Mouse (Mus musculus) neural tube, embryonic 10.5 days (tissue): ENCODE data around the gene Gm13090.

Experiments
- DNase-seq: peaks from one replicate; pipeline ENCODE4 v3.0.0-alpha.2; 2017; ENCODE audit warnings: low spot score; ENCODE audit errors: extremely low spot score

Gm13090 gene

GRCm38 (mm10) chr4:151096334-151097103 is 7.1 kb downstream of the Gm13090 start:
- DNase-seq, result no peak

DNA sequence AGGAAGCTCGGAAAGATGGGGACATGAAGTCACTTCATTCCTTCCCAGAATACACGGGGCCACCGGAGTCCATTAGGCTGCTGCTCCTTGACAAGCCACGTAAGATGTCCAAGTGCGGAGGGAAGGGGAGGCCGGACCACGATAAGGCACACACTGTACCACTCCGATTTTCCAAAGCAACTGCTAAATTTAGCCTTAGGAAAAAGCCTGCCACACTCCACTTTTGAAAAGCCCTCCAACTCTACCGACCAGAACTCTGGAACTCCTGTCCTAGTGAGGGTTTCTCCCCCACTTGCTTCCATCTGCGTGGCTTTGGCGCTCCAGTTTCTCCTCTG is 7.7 kb downstream of the Gm13090 start:
- DNase-seq, result no peak

DNA sequence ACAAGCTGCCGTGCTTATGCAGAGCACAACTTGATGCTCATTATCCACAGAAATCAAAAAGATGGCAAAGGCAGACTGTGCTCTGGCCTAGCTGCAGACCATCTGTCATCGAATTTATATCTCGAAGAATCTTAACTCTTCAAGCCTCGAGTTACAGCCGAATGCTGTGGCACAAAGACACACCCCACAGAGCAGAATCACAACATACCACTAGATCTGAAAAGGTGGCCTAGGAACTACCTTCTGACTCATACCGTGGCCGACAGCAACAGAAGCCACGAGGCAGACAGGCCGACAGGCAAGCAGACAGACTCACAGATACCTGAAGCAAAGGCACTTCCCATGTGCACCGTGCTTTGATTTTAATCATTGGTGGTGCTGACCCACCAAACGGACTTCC is 14.3 kb downstream of the Gm13090 start:
- DNase-seq, result no peak

DNA sequence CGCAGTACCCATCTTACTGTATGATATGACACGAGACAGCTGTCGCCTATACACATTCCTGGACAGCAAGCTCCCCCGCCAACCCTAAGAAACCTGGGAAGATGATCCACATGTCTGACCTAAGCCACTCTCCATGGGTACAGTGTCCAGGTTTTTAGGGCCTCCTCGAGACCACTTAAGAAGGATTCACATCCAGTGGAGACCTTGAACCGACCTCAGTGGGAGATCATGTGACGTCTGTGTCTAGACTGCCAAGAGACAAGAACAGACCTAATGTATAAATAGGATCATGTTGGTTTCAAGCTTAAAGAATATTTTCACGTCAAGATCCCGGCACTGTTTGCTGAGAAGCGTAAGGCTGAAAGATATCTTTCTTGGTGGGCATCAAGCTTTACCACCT is 14.8 kb downstream of the Gm13090 start:
- DNase-seq, result no peak

DNA sequence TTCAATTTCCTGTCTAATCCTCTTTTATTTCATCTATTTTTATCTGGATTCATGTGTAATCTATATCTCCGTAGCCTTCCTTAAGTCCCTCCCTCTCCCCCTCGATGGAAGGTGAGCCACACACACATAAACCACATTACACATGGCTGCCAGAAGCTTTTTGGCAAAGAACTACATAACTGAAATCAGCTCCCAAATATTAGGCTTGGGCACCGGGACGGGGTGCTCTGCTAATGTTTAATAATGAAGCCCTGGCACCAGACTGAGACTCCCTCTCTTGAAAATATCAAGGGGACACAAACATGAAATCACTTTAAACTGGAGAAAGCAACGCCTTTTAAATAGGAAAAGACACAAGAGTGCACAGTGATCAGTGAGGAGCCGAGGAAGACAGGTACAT is 16.5 kb downstream of the Gm13090 start:
- DNase-seq, result no peak

GRCm38 (mm10) chr4:151106468-151106867 is 17.1 kb downstream of the Gm13090 start:
- DNase-seq, result no peak

DNA sequence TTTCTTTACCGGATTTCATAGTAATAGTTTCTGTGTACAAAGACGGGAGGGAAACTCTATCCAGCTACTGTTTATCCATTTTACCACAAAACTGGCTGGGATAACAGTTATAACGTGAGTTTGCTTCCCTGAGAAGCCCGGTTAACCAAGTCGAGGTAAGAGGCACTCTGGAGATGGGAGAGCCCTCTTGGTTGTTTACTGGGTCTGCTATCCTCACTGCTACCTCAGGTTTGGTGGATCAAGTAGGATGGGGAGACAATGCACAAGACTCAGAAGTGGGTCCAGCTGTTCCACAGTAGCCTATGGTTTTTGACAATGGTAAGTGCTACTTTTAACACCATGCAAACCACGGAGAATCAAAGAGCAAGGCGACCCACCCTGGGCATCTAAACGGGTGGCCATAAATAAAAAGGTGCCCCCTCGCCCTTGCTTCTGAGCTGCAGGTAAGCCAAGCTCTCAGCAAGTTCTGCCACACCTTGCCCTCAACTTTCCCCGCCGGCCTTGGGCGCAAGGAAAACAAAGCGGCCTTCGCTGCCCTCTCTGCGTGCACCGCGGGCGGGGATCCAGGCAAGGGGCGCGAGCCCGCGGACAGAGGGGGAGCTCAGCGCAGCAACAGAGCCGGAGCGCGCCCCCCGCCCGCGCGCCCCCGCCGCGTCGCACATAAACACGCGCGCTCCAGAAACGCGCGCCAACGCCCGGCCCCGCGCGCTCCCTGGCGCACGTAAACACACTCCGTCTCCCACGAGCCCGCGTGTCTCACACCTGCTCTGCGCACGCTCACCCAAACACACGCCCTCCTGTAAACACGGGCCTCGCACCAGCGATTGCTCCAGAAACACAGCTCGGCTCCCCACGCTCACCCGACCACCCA is 18.0 kb downstream of the Gm13090 start:
- DNase-seq, result peak; percentile 58

GRCm38 (mm10) chr4:151108028-151108771 is 18.8 kb downstream of the Gm13090 start:
- DNase-seq, result peak; percentile 93

GRCm38 (mm10) chr4:151108834-151109241 is 19.5 kb downstream of the Gm13090 start:
- no peak for DNase-seq

DNA sequence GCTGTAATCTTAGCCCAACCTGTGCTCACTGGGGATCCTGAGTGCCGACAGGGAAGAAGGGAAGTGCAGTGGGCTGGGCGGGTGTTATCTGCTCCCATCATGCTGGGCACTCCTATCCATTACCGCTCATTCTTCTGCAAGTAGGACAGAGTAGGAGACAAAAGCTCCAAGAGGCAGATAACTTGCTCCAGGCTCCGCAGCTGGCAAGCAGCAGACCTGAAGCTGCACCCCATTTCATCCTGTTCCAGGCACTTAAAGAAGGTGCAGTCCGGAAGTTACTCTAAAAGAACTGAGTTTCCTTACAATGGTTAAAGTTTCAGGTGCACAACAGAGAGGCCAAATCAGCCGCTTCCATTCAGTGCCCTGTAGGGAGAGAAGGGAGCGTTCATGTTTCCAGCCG is 21.9 kb downstream of the Gm13090 start:
- no peak for DNase-seq

- no peak for DNase-seq
Observed at GRCm38 (mm10) chr4:151114574-151114973, 25.2 kb downstream of the Gm13090 start.

- DNase-seq, result no peak
Observed at GRCm38 (mm10) chr4:151118883-151119282, 29.5 kb downstream of the Gm13090 start.

DNA sequence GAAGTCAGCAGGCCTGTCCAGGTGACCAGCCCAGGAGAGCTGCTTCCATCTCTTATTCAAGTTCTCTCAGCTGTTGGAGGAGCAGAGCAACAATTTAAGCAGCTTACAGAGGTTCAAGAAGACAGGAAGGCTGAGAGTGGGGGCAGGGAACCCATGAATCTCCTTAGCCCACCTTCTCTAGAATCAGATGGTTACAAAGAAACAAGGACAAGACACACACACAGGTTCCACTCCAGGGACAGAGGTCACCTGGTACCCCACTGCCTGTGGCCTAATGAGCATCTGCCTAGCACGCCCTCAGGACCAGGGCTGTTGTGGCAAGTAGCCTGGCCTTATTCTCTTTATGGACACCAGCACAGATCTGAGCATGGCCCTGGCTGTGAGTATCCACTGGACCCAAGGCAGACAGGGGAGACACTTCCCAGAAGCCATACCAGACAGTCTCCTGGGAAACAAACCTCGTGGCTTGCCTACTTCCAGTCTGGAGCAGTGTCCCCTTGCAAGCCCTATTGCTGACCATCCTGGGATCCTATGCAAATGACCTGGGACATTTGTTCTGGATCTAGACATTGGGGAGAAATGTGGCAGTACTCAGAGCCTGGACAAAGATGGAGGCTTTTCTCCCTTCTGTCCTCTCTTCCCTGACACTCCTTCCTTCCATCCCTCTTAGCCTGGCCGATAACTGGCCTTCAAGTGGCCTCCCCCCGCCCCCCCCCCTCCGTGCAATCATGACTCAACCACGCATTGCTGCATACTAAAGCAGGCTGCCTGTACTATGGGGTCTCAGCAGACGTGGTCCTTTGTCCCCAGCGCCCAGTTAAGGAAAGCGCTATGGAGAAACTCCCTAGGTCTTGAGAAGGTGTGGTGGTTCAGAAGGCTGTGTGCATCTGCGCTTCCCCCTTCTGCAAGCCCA is 38.5 kb downstream of the Gm13090 start:
- DNase-seq, result peak; percentile 62

- peak; percentile 88 for DNase-seq
Observed at GRCm38 (mm10) chr4:151128641-151129541, 39.5 kb downstream of the Gm13090 start.

GRCm38 (mm10) chr4:151129725-151130557 is 40.6 kb downstream of the Gm13090 start:
- DNase-seq, result no peak

GRCm38 (mm10) chr4:151130756-151131490 is 41.6 kb downstream of the Gm13090 start:
- no peak for DNase-seq

GRCm38 (mm10) chr4:151132493-151132892 is 43.1 kb downstream of the Gm13090 start:
- DNase-seq, result no peak

DNA sequence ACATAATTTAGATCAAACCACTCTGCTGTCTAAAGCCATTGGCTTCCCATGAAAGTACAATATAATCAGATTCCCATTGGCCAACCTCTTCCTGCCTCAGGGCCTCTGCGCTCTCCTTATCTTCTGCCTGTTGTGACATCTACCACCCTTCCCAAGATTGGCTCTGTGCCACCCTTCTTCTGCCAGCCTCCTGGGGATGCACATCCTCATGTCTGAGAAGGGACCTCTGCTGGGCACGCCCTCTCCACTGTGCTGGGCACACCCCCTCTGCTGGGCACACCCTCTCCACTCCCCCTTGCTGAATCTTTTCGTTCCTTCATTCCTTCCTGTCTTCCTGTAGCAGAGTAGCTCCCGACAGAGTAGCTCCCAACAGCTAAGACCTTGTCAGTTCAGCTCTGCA is 44.4 kb downstream of the Gm13090 start:
- no peak for DNase-seq
